Mouse (Mus musculus) lung, embryonic 16.5 days (tissue): ENCODE data around the gene Olfr1330. TPM values are rescaled to one million over a fixed set of nuclear protein-coding genes. Genes with fewer than 3 reads are reported as not detected.
"Not testable (repeated sequence)": the region's sequence is repeated elsewhere in the genome, so short reads cannot be mapped to it uniquely, and the experiment has no call there.

ENCODE experiments used
- ATAC-seq: fragments of 200-750 bp; cut with Nextera tagmentation; 2 replicates; pipeline ENCODE4 v1.8.0; 2017; ENCODE audit warnings: low read depth, mild to moderate bottlenecking, moderate library complexity
- H3K27ac ChIP-seq: fragments of 300-500 bp; sonication (generic); 2 replicates; pipeline ENCODE4 v1.5.1; 2014; ENCODE audit warnings: mild to moderate bottlenecking, control low read depth, low read length
- H3K27me3 ChIP-seq: fragments of 300-500 bp; sonication (generic); 2 replicates; pipeline ENCODE4 v1.6.1; 2014; ENCODE audit warnings: low read depth, low read length, mixed read lengths; ENCODE audit not compliant: control insufficient read depth, insufficient read depth
- H3K36me3 ChIP-seq: fragments of 300-500 bp; sonication (generic); 2 replicates; pipeline ENCODE4 v1.6.1; 2014; ENCODE audit warnings: low read length; ENCODE audit not compliant: control insufficient read depth, insufficient read depth
- H3K4me1 ChIP-seq: fragments of 300-500 bp; sonication (generic); replicated peaks from 2 replicates; pipeline ENCODE4 v1.6.1; 2014; ENCODE audit warnings: low read length, mixed read lengths; ENCODE audit not compliant: control insufficient read depth, insufficient read depth
- H3K4me2 ChIP-seq: fragments of 300-500 bp; sonication (generic); 2 replicates; pipeline ENCODE4 v1.6.1; 2014; ENCODE audit warnings: low read depth, low read length, control low read depth
- H3K4me3 ChIP-seq: fragments of 300-500 bp; sonication (generic); 2 replicates; pipeline ENCODE4 v1.5.1; 2014; ENCODE audit warnings: mild to moderate bottlenecking, low read length, control low read depth
- H3K9ac ChIP-seq: fragments of 300-500 bp; sonication (generic); 2 replicates; pipeline ENCODE4 v1.6.1; 2014; ENCODE audit warnings: low read length, control low read depth
- H3K9me3 ChIP-seq: fragments of 300-500 bp; sonication (generic); 2 replicates; pipeline ENCODE4 v1.6.1; 2016; ENCODE audit warnings: low read length; ENCODE audit not compliant: control insufficient read depth
- WGBS: fragments of 180-500 bp; shearing (Covaris S2); extraction: QIAGEN DNeasy Blood & Tissue Kit; methylation state at CpG from one replicate; pipeline ENCODE4 v1.1.7; 2014; 5-methylcytosine and 5-hydroxymethylcytosine counted together
- polyA plus RNA-seq: library from polyadenylated mRNA; unstranded; fragments of >200 nt; fragmentation: Nextera tagmentation; extraction: Ambion mirVana; gene quantifications from 2 replicates; pipeline ENCODE4 v1.2.1, GENCODE M21; 2015

The Olfr1330 gene
- polyA plus RNA-seq, result not detected in 2 replicates

DNA sequence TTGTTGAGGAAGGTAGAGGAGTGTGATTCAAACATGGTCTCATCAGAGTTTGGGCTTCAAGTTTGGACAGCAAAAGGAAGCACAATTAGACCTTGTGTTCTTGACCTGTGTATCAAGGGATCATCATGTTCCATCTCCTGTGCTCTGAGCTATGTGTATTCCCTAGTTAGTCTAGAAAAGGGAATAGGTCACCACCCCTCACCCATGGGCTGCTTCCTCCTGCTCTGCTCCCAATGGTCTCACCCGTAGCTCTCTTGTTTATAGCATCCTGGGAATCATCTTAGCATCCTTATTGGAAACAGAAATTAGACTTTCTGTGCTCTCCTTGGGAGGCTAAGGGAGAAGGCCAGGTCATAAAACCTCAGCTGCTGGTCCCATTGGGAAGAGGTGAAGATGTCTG lies at the start of gene Olfr1330:
Gene Olfr1330, plus strand, starts transcription at position 301 of the 400 bp plus-strand sequence.
- H3K4me2 ChIP-seq, result no peak within 1 kb of the TSS
- H3K9me3 ChIP-seq, result no peaks in the 10 kb centered on the region
- H3K27me3 ChIP-seq, result no peaks in the 10 kb centered on the region
- no peak within 1 kb of the TSS for H3K9ac ChIP-seq
- WGBS, result 67% methylated on average over 1 of the region's 1 CpGs
- H3K27ac ChIP-seq, result no peak within 1 kb of the TSS
- no peak for ATAC-seq
- no peaks in the 10 kb centered on the region for H3K4me1 ChIP-seq
- no peak within 1 kb of the TSS for H3K4me3 ChIP-seq
- H3K36me3 ChIP-seq, result no peaks in the 10 kb centered on the region

GRCm38 (mm10) chr4:118861791-118862190 lies 26.6 kb upstream of the Olfr1330 start:
- Histone ChIP-seq H3K4me2 (no peak overlapping the region), H3K27me3 (no peaks in the 10 kb centered on the region), H3K27ac (no peak overlapping the region), H3K9me3 (no peaks in the 10 kb centered on the region), H3K9ac (no peak overlapping the region), H3K4me1 (no peaks in the 10 kb centered on the region), H3K4me3 (no peak overlapping the region), H3K36me3 (no peaks in the 10 kb centered on the region)
- ATAC-seq, result no peak
- WGBS, result 74% methylated on average over 1 of the region's 1 CpGs

- Histone ChIP-seq H3K4me2 (no peak overlapping the region), H3K27ac (no peak overlapping the region), H3K36me3 (no peaks in the 10 kb centered on the region), H3K27me3 (no peaks in the 10 kb centered on the region), H3K4me1 (no peaks in the 10 kb centered on the region), H3K9ac (no peak overlapping the region), H3K9me3 (no peaks in the 10 kb centered on the region), H3K4me3 (no peak overlapping the region)
- no peak for ATAC-seq
- 58% methylated on average over 4 of the region's 4 CpGs for WGBS
These were observed 25.7 kb upstream of the Olfr1330 start for GRCm38 (mm10) chr4:118862704-118863103.

- WGBS, result 93% methylated on average over 1 of the region's 1 CpGs
- Histone ChIP-seq H3K27ac (no peak within 1 kb of the TSS), H3K4me1 (no peaks in the 10 kb centered on the region), H3K4me3 (no peak within 1 kb of the TSS), H3K36me3 (no peaks in the 10 kb centered on the region), H3K9me3 (no peaks in the 10 kb centered on the region), H3K27me3 (no peaks in the 10 kb centered on the region), H3K4me2 (no peak within 1 kb of the TSS), H3K9ac (no peak within 1 kb of the TSS)
- no peak for ATAC-seq
These were observed 24.0 kb upstream of the Olfr1330 start, which contains the start of gene Olfr1331 for GRCm38 (mm10) chr4:118864349-118864748. Olfr1331 (plus strand) TSS chr4:118864649.

- Histone ChIP-seq H3K4me1 (no peaks in the 10 kb centered on the region), H3K36me3 (no peaks in the 10 kb centered on the region), H3K9ac (no peak overlapping the region), H3K9me3 (no peaks in the 10 kb centered on the region), H3K4me2 (no peak overlapping the region), H3K27ac (no peak overlapping the region), H3K4me3 (no peak overlapping the region), H3K27me3 (no peaks in the 10 kb centered on the region)
- no peak for ATAC-seq
These were observed 20.8 kb upstream of the Olfr1330 start for GRCm38 (mm10) chr4:118867566-118867965.

- WGBS, result 55% methylated on average over 2 of the region's 2 CpGs
These were observed 13.6 kb downstream of the Olfr1330 start for GRCm38 (mm10) chr4:118901981-118902380.

GRCm38 (mm10) chr4:118917365-118917764 lies 29.0 kb downstream of the Olfr1330 start, which contains the start of gene Olfr1329:
Olfr1329 (minus strand) TSS chr4:118917465.
- not testable (repeated sequence) for ATAC-seq, H3K36me3 ChIP-seq, H3K9ac ChIP-seq, H3K27ac ChIP-seq, H3K4me2 ChIP-seq, H3K4me1 ChIP-seq, H3K9me3 ChIP-seq, H3K4me3 ChIP-seq, H3K27me3 ChIP-seq
- 51% methylated on average over 2 of the region's 2 CpGs for WGBS

More at GRCm38 (mm10) chr4:118901981-118902380, 13.6 kb downstream of the Olfr1330 start:
- Histone ChIP-seq H3K9me3 (no peaks in the 10 kb centered on the region), H3K27ac (no peak overlapping the region), H3K4me3 (no peak overlapping the region), H3K4me2 (no peak overlapping the region), H3K9ac (no peak overlapping the region), H3K4me1 (no peaks in the 10 kb centered on the region), H3K36me3 (no peaks in the 10 kb centered on the region), H3K27me3 (no peaks in the 10 kb centered on the region)
- no peak for ATAC-seq

GRCm38 (mm10) chr4:118931326-118931725 lies 42.9 kb downstream of the Olfr1330 start:
- ATAC-seq, H3K4me2 ChIP-seq, H3K9ac ChIP-seq, H3K9me3 ChIP-seq, H3K4me1 ChIP-seq, H3K4me3 ChIP-seq, H3K27me3 ChIP-seq, H3K27ac ChIP-seq, H3K36me3 ChIP-seq: not testable (repeated sequence)
- WGBS, result 85% methylated on average over 3 of the region's 3 CpGs

DNA sequence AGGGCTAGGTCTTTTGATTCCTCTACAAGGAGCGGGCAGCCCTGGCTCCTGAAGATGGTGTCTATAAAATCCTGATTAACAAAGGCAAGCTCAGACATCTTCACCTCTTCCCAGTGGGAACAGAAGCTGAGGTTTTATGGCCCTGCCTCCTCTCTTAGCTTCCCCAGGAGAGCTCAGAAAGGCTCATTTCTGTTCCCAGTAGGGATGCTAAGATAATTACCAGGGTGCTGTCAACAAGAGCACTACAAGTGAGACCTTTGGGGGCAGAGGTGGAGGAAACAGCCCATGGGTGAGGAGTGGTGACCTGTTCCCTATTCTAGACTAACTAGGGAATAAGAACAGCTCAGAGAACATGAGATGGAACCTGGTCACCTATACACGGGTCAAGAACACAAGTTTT lies 50.1 kb downstream of the Olfr1330 start, which contains the start of gene Olfr1328:
Gene Olfr1328, minus strand, starts transcription at position 101 of the 400 bp plus-strand sequence.
- Histone ChIP-seq H3K27ac (no peak within 1 kb of the TSS), H3K36me3 (no peaks in the 10 kb centered on the region), H3K4me2 (no peak within 1 kb of the TSS), H3K4me1 (no peaks in the 10 kb centered on the region), H3K4me3 (no peak within 1 kb of the TSS), H3K9ac (no peak within 1 kb of the TSS), H3K9me3 (no peaks in the 10 kb centered on the region), H3K27me3 (no peaks in the 10 kb centered on the region)
- 73% methylated on average over 2 of the region's 2 CpGs for WGBS
- no peak for ATAC-seq
